Mouse (Mus musculus): ENCODE measurements at regions not wholly inside any gene's neighbourhood (a gene's known extent, or its start where the extent isn't known, plus 50 kb on each side); places are given as distances from the start of the nearest gene placed in this dataset.

GRCm38 (mm10) chr5:57197910-57198309 lies 519.9 kb upstream of the Pcdh7 start:
- H3K27ac ChIP-seq (ENCODE audit: low read depth, low read length) = no peak overlapping the region
- no peak for ATAC-seq

GRCm38 (mm10) chr5:57200420-57200819 lies 517.3 kb upstream of the Pcdh7 start:
- Histone ChIP-seq H3K4me2 (ENCODE audit: low read depth) (no peak overlapping the region), H3K4me1 (ENCODE audit: insufficient read depth) (no peaks in the 10 kb centered on the region), H3K27ac (ENCODE audit: low read depth, low read length) (no peak overlapping the region), H3K9ac (no peak overlapping the region), H3K9me3 (ENCODE audit: low read length) (no peaks in the 10 kb centered on the region), H3K27me3 (ENCODE audit: insufficient read depth, low read length) (no peaks in the 10 kb centered on the region), H3K4me3 (ENCODE audit: low read depth, low read length) (no peak overlapping the region), H3K36me3 (ENCODE audit: insufficient read depth) (no peaks in the 10 kb centered on the region)
- peak; percentile 27; the same call in 1 of the 2 replicates for ATAC-seq
- TF ChIP-seq CTCF (IDR thresholded peaks at IDR 0.05; ENCODE audit: low read depth) = no peak
- DNase-seq = no peak
- 31% methylated on average over 4 of the region's 4 CpGs for WGBS

More at GRCm38 (mm10) chr5:57197910-57198309, 519.9 kb upstream of the Pcdh7 start:
- Histone ChIP-seq H3K36me3 (ENCODE audit: insufficient read depth) (no peaks in the 10 kb centered on the region), H3K27me3 (ENCODE audit: insufficient read depth, low read length) (no peaks in the 10 kb centered on the region), H3K4me2 (ENCODE audit: low read depth) (no peak overlapping the region), H3K9me3 (ENCODE audit: low read length) (no peaks in the 10 kb centered on the region), H3K4me3 (ENCODE audit: low read depth, low read length) (no peak overlapping the region), H3K9ac (no peak overlapping the region), H3K4me1 (ENCODE audit: insufficient read depth) (no peaks in the 10 kb centered on the region)
- 33% methylated on average over 1 of the region's 1 CpGs for WGBS
- DNase-seq = no peak
- no peak for TF ChIP-seq CTCF (IDR thresholded peaks at IDR 0.05; ENCODE audit: low read depth)
